Mouse (Mus musculus) mouse trophoblast stem cell (cell line): ENCODE data around the gene Lta.

Source experiments
- in situ Hi-C, 2 experiments: fragments of 300-500 bp; cut with MseI, MboI; formaldehyde crosslinking; loops; 2 replicates in 1 of 2; 3 replicates in 1 of 2; pipeline ENCODE4 v1.15.1; 2025

Lta gene

GRCm38 (mm10) chr17:35240384-35241304 is 35.5 kb upstream of the Lta start:
- in situ Hi-C loops, result no loop called here

- in situ Hi-C loops, result no loop called here
Measured at GRCm38 (mm10) chr17:35239700-35240099, 34.5 kb upstream of the Lta start.

- in situ Hi-C loops, result no loop called here
Measured at GRCm38 (mm10) chr17:35237504-35237903, 32.4 kb upstream of the Lta start.

GRCm38 (mm10) chr17:35236996-35237395 is 31.8 kb upstream of the Lta start:
- in situ Hi-C loops, result no loop called here

- in situ Hi-C loops, result no loop called here
Measured at GRCm38 (mm10) chr17:35236390-35236746, 31.2 kb upstream of the Lta start.

- in situ Hi-C loops, result no loop called here
Measured at GRCm38 (mm10) chr17:35235614-35236389, 30.7 kb upstream of the Lta start, which contains the start of gene Nfkbil1. Gene Nfkbil1, minus strand, starts transcription at chr17:35235792.

GRCm38 (mm10) chr17:35234903-35235302 is 29.8 kb upstream of the Lta start:
- in situ Hi-C loops, result loop anchor here (5.0 kb wide), 2 partner anchors 58 to 63 kb away; partner anchors contain the start of gene Aif1 (in 1 of the 2)

- in situ Hi-C loops, result loop anchor here (5.0 kb wide), 2 partner anchors 57 to 62 kb away; partner anchors contain the start of gene Aif1 (in 1 of the 2)
Measured at GRCm38 (mm10) chr17:35234090-35234489, 28.9 kb upstream of the Lta start.

- in situ Hi-C loops, result loop anchor here (5.0 kb wide), 2 partner anchors 56 to 61 kb away; partner anchors contain the start of gene Aif1 (in 1 of the 2)
Measured at GRCm38 (mm10) chr17:35233114-35233980, 28.2 kb upstream of the Lta start, which contains the start of gene Atp6v1g2. Gene Atp6v1g2, plus strand, starts transcription at chr17:35233660.

GRCm38 (mm10) chr17:35232659-35233058 is 27.5 kb upstream of the Lta start:
- in situ Hi-C loops, result loop anchor here (5.0 kb wide), 2 partner anchors 55 to 60 kb away; partner anchors contain the start of gene Aif1 (in 1 of the 2)

GRCm38 (mm10) chr17:35232043-35232442 is 26.9 kb upstream of the Lta start:
- in situ Hi-C loops, result loop anchor here (5.0 kb wide), 2 partner anchors 55 to 60 kb away; partner anchors contain the start of gene Aif1 (in 1 of the 2)

GRCm38 (mm10) chr17:35231022-35231421 is 25.9 kb upstream of the Lta start:
- in situ Hi-C loops, result loop anchor here (5.0 kb wide), 2 partner anchors 54 to 59 kb away; partner anchors contain the start of gene Aif1 (in 1 of the 2)

GRCm38 (mm10) chr17:35226561-35227046 is 21.5 kb upstream of the Lta start:
- in situ Hi-C loops, result no loop called here

GRCm38 (mm10) chr17:35225456-35225855 is 20.3 kb upstream of the Lta start:
- in situ Hi-C loops, result no loop called here

GRCm38 (mm10) chr17:35224641-35225040 is 19.5 kb upstream of the Lta start:
- in situ Hi-C loops, result no loop called here

GRCm38 (mm10) chr17:35222299-35222698 is 17.1 kb upstream of the Lta start:
- in situ Hi-C loops, result no loop called here

- in situ Hi-C loops, result no loop called here
Measured at GRCm38 (mm10) chr17:35220156-35220952, 15.2 kb upstream of the Lta start, which contains the start of gene Gm16181. Gene Gm16181, plus strand, starts transcription at chr17:35220834.

GRCm38 (mm10) chr17:35219601-35220041 is 14.5 kb upstream of the Lta start:
- in situ Hi-C loops, result no loop called here

- in situ Hi-C loops, result no loop called here
Measured at GRCm38 (mm10) chr17:35218516-35219193, 13.5 kb upstream of the Lta start.
